Mouse (Mus musculus) heart, postnatal 0 days (tissue): Measurements from ENCODE around the gene Cadps.

Source experiments
- CTCF ChIP-seq: IDR thresholded peaks from 2 replicates; pipeline ENCODE4 v1.5.1; 2016; ENCODE audit warnings: antibody characterized with exemption, control low read depth, low read depth
- EP300 ChIP-seq: IDR thresholded peaks from 2 replicates; pipeline ENCODE4 v1.6.1; 2016; ENCODE audit warnings: antibody characterized with exemption, low read depth

- TF ChIP-seq CTCF (no peak), EP300 (no peak)
Observed at GRCm38 (mm10) chr14:12550931-12551330, 271.9 kb downstream of the Cadps start.
